Mouse (Mus musculus): ENCODE results near the gene Ctnnbip1. TPM values are rescaled to one million over a fixed set of nuclear protein-coding genes. Genes with fewer than 3 reads are reported as not detected.

Gene Ctnnbip1
- total and polyA plus RNA-seq, 2 experiments from 2014 or later = 31.8 to 53.6 TPM

- Histone ChIP-seq H3K36me3 (replicated peaks; ENCODE audit: control insufficient read depth, insufficient read depth, low read length) (peaks cover 15% of the 10 kb centered on the region), H3K4me2 (ENCODE audit: low read depth, low read length) (no peak overlapping the region), H3K9ac (replicated peaks; ENCODE audit: low read depth, low read length) (no peak overlapping the region), H3K9me3 (replicated peaks; ENCODE audit: control insufficient read depth, low read length) (no peaks in the 10 kb centered on the region), H3K4me1 (ENCODE audit: control insufficient read depth, insufficient read depth) (no peaks in the 10 kb centered on the region), H3K27ac (ENCODE audit: low read depth) (no peak overlapping the region), H3K4me3 (ENCODE audit: low read depth, low read length) (no peak overlapping the region), H3K27me3 (ENCODE audit: control insufficient read depth, insufficient read depth, low read length) (no peaks in the 10 kb centered on the region)
- DNase-seq (ENCODE audit: low spot score) (no peak), ATAC-seq (ENCODE audit: insufficient read depth, low read depth) (no peak)
- TF ChIP-seq EP300 (IDR thresholded peaks at IDR 0.05; ENCODE audit: low read depth) = no peak
- TF ChIP-seq CTCF (IDR thresholded peaks at IDR 0.05; ENCODE audit: low read depth) = no peak
- WGBS = 72% methylated on average over 3 of the region's 3 CpGs
Measured at GRCm38 (mm10) chr4:149506904-149507303, 11.1 kb upstream of the Ctnnbip1 start.

- 54% methylated on average over 6 of the region's 6 CpGs for WGBS
- Histone ChIP-seq H3K9me3 (replicated peaks; ENCODE audit: control insufficient read depth, low read length) (no peaks in the 10 kb centered on the region), H3K9ac (replicated peaks; ENCODE audit: low read depth, low read length) (no peak overlapping the region), H3K36me3 (replicated peaks; ENCODE audit: control insufficient read depth, insufficient read depth, low read length) (no peaks in the 10 kb centered on the region), H3K4me3 (ENCODE audit: low read depth, low read length) (no peak overlapping the region), H3K27ac (ENCODE audit: low read depth) (no peak overlapping the region), H3K27me3 (ENCODE audit: control insufficient read depth, insufficient read depth, low read length) (no peaks in the 10 kb centered on the region), H3K4me2 (ENCODE audit: low read depth, low read length) (no peak overlapping the region), H3K4me1 (ENCODE audit: control insufficient read depth, insufficient read depth) (no peaks in the 10 kb centered on the region)
- no peak for ATAC-seq (ENCODE audit: insufficient read depth, low read depth)
- no peak for TF ChIP-seq CTCF (IDR thresholded peaks at IDR 0.05; ENCODE audit: low read depth)
- no peak for TF ChIP-seq EP300 (IDR thresholded peaks at IDR 0.05; ENCODE audit: low read depth)
- DNase-seq (ENCODE audit: low spot score) = no peak
Measured at GRCm38 (mm10) chr4:149511221-149511646, 6.8 kb upstream of the Ctnnbip1 start.

GRCm38 (mm10) chr4:149512072-149512471 is 6.0 kb upstream of the Ctnnbip1 start:
- WGBS = 70% methylated on average over 7 of the region's 7 CpGs

GRCm38 (mm10) chr4:149515706-149516105 is 2.3 kb upstream of the Ctnnbip1 start:
- Histone ChIP-seq H3K9me3 (replicated peaks; ENCODE audit: control insufficient read depth, low read length) (no peaks in the 10 kb centered on the region), H3K4me1 (ENCODE audit: control insufficient read depth, insufficient read depth) (peaks cover 5% of the 10 kb centered on the region; the same call in 1 of the 2 replicates), H3K27me3 (ENCODE audit: control insufficient read depth, insufficient read depth, low read length) (no peaks in the 10 kb centered on the region), H3K9ac (replicated peaks; ENCODE audit: low read depth, low read length) (no peak overlapping the region), H3K4me2 (ENCODE audit: low read depth, low read length) (no peak overlapping the region), H3K27ac (ENCODE audit: low read depth) (no peak overlapping the region), H3K4me3 (ENCODE audit: low read depth, low read length) (no peak overlapping the region), H3K36me3 (replicated peaks; ENCODE audit: control insufficient read depth, insufficient read depth, low read length) (no peaks in the 10 kb centered on the region)
- WGBS = 84% methylated on average over 5 of the region's 5 CpGs
- ATAC-seq (ENCODE audit: insufficient read depth, low read depth) (no peak), DNase-seq (ENCODE audit: low spot score) (no peak)
- no peak for TF ChIP-seq EP300 (IDR thresholded peaks at IDR 0.05; ENCODE audit: low read depth)
- TF ChIP-seq CTCF (IDR thresholded peaks at IDR 0.05; ENCODE audit: low read depth) = no peak

More at GRCm38 (mm10) chr4:149512072-149512471, 6.0 kb upstream of the Ctnnbip1 start:
- Histone ChIP-seq H3K4me2 (ENCODE audit: low read depth, low read length) (no peak overlapping the region), H3K4me1 (ENCODE audit: control insufficient read depth, insufficient read depth) (no peaks in the 10 kb centered on the region), H3K9ac (replicated peaks; ENCODE audit: low read depth, low read length) (no peak overlapping the region), H3K36me3 (replicated peaks; ENCODE audit: control insufficient read depth, insufficient read depth, low read length) (no peaks in the 10 kb centered on the region), H3K27ac (ENCODE audit: low read depth) (no peak overlapping the region), H3K27me3 (ENCODE audit: control insufficient read depth, insufficient read depth, low read length) (no peaks in the 10 kb centered on the region), H3K9me3 (replicated peaks; ENCODE audit: control insufficient read depth, low read length) (no peaks in the 10 kb centered on the region), H3K4me3 (ENCODE audit: low read depth, low read length) (no peak overlapping the region)
- ATAC-seq (ENCODE audit: insufficient read depth, low read depth) (no peak), DNase-seq (ENCODE audit: low spot score) (no peak)
- no peak for TF ChIP-seq CTCF (IDR thresholded peaks at IDR 0.05; ENCODE audit: low read depth)
- no peak for TF ChIP-seq EP300 (IDR thresholded peaks at IDR 0.05; ENCODE audit: low read depth)

- H3K9me3 ChIP-seq (replicated peaks; ENCODE audit: control insufficient read depth, low read length) = no peaks in the 10 kb centered on the region
- 4% methylated on average over 49 of the region's 52 CpGs for WGBS
- DNase-seq (ENCODE audit: low spot score) (no peak), ATAC-seq (ENCODE audit: insufficient read depth, low read depth) (0 out of 2 replicates have a peak, but pooled peaks have one; percentile 2)
- H3K36me3 ChIP-seq (replicated peaks; ENCODE audit: control insufficient read depth, insufficient read depth, low read length) = no peaks in the 10 kb centered on the region
- peak overlapping the region; percentile 81 for H3K27ac ChIP-seq (ENCODE audit: low read depth)
- peak overlapping the region; percentile 92 for H3K9ac ChIP-seq (replicated peaks; ENCODE audit: low read depth, low read length)
- no peak for TF ChIP-seq EP300 (IDR thresholded peaks at IDR 0.05; ENCODE audit: low read depth)
- TF ChIP-seq CTCF (IDR thresholded peaks at IDR 0.05; ENCODE audit: low read depth) = no peak
- peaks cover 19% of the 10 kb centered on the region; the same call in 1 of the 2 replicates for H3K4me1 ChIP-seq (ENCODE audit: control insufficient read depth, insufficient read depth)
- H3K4me3 ChIP-seq (ENCODE audit: low read depth, low read length) = peak overlapping the region; percentile 94
- peak overlapping the region; percentile 98 for H3K4me2 ChIP-seq (ENCODE audit: low read depth, low read length)
- no peaks in the 10 kb centered on the region for H3K27me3 ChIP-seq (ENCODE audit: control insufficient read depth, insufficient read depth, low read length)
Measured at GRCm38 (mm10) chr4:149518351-149519220, 550 bp downstream of the Ctnnbip1 start.

All from heart, postnatal 0 days (tissue).